Mouse (Mus musculus): Measurements from ENCODE around the gene Immp2l. TPM values are rescaled to one million over a fixed set of nuclear protein-coding genes. Genes with fewer than 3 reads are reported as not detected.

Immp2l gene
- polyA plus RNA-seq, 1 experiment from 2014 or later = 2.7 TPM

DNA sequence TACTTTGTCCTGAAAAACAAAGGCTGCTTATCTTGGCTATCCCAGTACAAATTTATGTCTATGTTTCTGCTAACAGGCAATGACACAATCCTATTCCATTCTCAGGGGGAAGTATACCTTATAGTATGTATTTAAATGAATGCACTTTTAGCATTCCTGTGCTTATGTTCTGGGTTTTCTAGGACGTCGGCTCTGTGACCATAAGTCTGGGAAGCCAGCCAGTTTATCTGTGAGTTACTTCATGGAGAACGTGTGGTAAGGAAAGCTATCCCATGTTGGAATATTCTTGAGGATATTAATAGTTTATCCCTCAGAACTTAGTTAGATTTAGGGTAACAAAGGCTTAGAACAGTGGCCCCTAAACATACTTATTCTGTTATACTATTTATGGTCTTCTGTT lies 251.5 kb downstream of the Immp2l start:
- H3K4me3 ChIP-seq (ENCODE audit: inconsistent target) = no peak overlapping the region
- H3K36me3 ChIP-seq (ENCODE audit: inconsistent target) = no peaks in the 10 kb centered on the region
- whole genome bisulfite sequencing (ENCODE audit: missing documents) = 81% methylated on average over 3 of the region's 3 CpGs
- H3K79me2 ChIP-seq (ENCODE audit: inconsistent target) = no peaks in the 10 kb centered on the region
- no peak overlapping the region for H3K27ac ChIP-seq

- H3K27ac ChIP-seq = no peak overlapping the region
- no peaks in the 10 kb centered on the region for H3K79me2 ChIP-seq (ENCODE audit: inconsistent target)
- 89% methylated on average over 1 of the region's 1 CpGs for WGBS (ENCODE audit: missing documents)
- H3K36me3 ChIP-seq (ENCODE audit: inconsistent target) = no peaks in the 10 kb centered on the region
- no peak overlapping the region for H3K4me3 ChIP-seq (ENCODE audit: inconsistent target)
Measured at GRCm38 (mm10) chr12:41277896-41278295, 254.0 kb downstream of the Immp2l start.

GRCm38 (mm10) chr12:41289047-41289446 lies 265.2 kb downstream of the Immp2l start:
- Histone ChIP-seq H3K27ac (no peak overlapping the region), H3K4me3 (ENCODE audit: inconsistent target) (no peak overlapping the region), H3K36me3 (ENCODE audit: inconsistent target) (no peaks in the 10 kb centered on the region), H3K79me2 (ENCODE audit: inconsistent target) (no peaks in the 10 kb centered on the region)
- WGBS (ENCODE audit: missing documents) = 100% methylated on average over 3 of the region's 3 CpGs

- 86% methylated on average over 3 of the region's 3 CpGs for WGBS (ENCODE audit: missing documents)
Measured at GRCm38 (mm10) chr12:41307015-41307414, 283.1 kb downstream of the Immp2l start.

DNA sequence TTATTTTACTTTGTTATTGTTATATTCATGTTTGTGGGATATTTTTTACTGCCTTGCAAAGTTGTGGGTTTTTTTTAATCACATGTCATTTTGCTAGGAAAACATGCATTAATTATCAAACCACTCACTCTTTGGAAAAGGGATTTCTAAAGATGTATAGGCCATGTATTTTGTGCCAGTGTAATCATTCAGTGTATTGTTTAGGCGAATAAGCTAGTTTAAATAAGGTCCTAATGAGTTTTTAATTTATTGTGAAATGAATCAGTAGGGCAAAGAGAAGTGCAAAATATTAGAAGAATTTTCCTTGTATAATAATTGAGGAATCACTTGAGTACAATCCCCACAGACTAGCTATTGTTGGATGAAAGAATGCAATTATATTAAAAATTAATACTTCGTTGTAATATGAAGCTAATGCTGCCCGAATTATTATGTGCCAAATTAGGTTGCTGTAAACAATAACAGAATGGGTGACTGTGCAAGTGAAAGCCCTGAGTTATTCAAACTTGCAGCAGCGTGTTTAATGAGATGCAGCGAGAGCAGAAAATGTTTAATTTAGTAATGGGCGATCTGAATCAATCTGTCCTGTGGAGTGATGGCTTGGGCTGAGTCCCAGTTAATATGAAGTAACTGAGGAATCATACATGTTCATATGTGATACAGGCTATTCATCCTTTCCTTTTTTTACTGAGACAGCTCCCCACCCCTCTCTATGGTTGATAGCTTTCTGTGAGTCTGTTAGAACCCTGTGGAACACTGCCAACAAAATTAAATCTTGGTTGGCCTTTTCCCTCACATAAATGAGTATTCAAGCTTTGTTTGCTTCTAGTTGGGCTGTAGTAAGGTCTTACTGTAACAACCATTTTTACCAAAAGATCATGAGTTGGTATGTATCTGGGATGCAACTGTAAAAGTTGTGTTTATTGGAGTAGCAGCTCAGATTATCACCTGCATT lies 285.1 kb downstream of the Immp2l start:
- Histone ChIP-seq H3K27ac (no peak overlapping the region), H3K36me3 (ENCODE audit: inconsistent target) (no peaks in the 10 kb centered on the region), H3K79me2 (ENCODE audit: inconsistent target) (no peaks in the 10 kb centered on the region), H3K4me3 (ENCODE audit: inconsistent target) (no peak overlapping the region)
- 88% methylated on average over 6 of the region's 6 CpGs for WGBS (ENCODE audit: missing documents)

More at GRCm38 (mm10) chr12:41307015-41307414, 283.1 kb downstream of the Immp2l start:
- Histone ChIP-seq H3K27ac (no peak overlapping the region), H3K36me3 (ENCODE audit: inconsistent target) (no peaks in the 10 kb centered on the region), H3K79me2 (ENCODE audit: inconsistent target) (no peaks in the 10 kb centered on the region), H3K4me3 (ENCODE audit: inconsistent target) (no peak overlapping the region)

DNA sequence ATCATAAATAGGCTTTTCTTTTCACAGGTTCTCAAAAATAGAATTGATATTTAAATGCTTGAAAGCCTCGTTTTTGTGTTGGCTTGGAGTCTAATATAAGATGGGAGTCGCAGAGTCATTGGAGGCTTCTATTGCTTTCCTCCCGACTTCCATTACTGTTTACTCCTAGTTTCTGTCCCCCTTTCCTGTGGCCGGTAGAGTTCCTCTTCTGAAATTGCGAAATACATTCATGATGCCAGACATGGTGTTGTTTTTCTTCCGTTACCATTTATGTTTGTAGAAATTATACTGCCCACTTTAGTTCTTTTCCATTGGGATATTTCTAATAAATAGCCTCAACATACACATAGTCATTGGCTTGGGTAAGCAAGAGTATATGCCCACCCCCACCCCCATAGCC lies 289.5 kb downstream of the Immp2l start:
- no peak overlapping the region for H3K4me3 ChIP-seq (ENCODE audit: inconsistent target)
- WGBS (ENCODE audit: missing documents) = 34% methylated on average over 6 of the region's 6 CpGs

GRCm38 (mm10) chr12:41314811-41315461 lies 291.0 kb downstream of the Immp2l start:
- 62% methylated on average over 11 of the region's 11 CpGs for WGBS (ENCODE audit: missing documents)
- Histone ChIP-seq H3K79me2 (ENCODE audit: inconsistent target) (no peaks in the 10 kb centered on the region), H3K27ac (no peak overlapping the region)

More for the DNA sequence above, 289.5 kb downstream of the Immp2l start:
- no peaks in the 10 kb centered on the region for H3K36me3 ChIP-seq (ENCODE audit: inconsistent target)
- H3K27ac ChIP-seq = no peak overlapping the region
- no peaks in the 10 kb centered on the region for H3K79me2 ChIP-seq (ENCODE audit: inconsistent target)

DNA sequence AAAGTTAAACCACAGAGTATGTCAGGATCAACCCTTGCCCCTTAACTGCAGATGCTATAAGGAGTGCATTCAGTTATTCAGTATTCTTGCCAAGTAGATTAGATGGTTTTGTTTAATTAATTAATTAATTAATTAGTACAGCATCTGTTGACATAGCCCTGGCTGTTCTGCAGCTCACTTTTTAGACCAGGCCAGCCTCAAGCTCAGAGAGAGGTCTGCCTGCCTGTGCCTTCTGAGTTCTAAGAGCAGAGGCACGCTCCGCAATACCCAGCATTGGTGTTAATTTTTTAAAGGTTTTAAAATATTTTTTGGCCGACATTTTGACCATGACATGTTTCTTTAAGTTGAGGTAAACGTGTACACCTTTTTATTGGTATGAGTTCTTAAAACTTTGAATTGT lies 292.0 kb downstream of the Immp2l start:
- Histone ChIP-seq H3K4me3 (ENCODE audit: inconsistent target) (no peak overlapping the region), H3K36me3 (ENCODE audit: inconsistent target) (no peaks in the 10 kb centered on the region), H3K79me2 (ENCODE audit: inconsistent target) (no peaks in the 10 kb centered on the region), H3K27ac (no peak overlapping the region)
- 98% methylated on average over 4 of the region's 4 CpGs for WGBS (ENCODE audit: missing documents)

More at GRCm38 (mm10) chr12:41314811-41315461, 291.0 kb downstream of the Immp2l start:
- Histone ChIP-seq H3K4me3 (ENCODE audit: inconsistent target) (no peak overlapping the region), H3K36me3 (ENCODE audit: inconsistent target) (no peaks in the 10 kb centered on the region)

GRCm38 (mm10) chr12:41316426-41316825 lies 292.5 kb downstream of the Immp2l start:
- Histone ChIP-seq H3K79me2 (ENCODE audit: inconsistent target) (no peaks in the 10 kb centered on the region), H3K27ac (no peak overlapping the region), H3K4me3 (ENCODE audit: inconsistent target) (no peak overlapping the region), H3K36me3 (ENCODE audit: inconsistent target) (no peaks in the 10 kb centered on the region)
- WGBS (ENCODE audit: missing documents) = 100% methylated on average over 4 of the region's 4 CpGs

DNA sequence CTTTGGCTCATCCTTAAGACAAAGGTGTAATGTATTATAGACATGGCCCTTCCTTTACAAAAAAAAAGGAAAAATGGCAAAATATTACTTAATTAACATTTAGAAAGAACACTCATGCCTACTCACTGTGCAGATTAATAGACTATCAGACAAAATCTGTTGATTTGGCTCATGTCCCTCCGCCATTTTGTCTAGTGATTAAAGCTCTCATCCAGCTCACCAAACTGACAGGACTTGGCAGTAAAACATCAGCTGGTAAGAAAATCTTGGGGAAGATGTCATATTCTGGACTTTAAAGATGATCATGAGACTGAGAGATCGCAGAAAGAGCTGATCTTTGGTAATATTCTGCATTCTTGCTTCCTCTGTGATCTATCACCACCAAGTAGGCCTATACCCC lies 293.5 kb downstream of the Immp2l start:
- 85% methylated on average over 2 of the region's 2 CpGs for WGBS (ENCODE audit: missing documents)

DNA sequence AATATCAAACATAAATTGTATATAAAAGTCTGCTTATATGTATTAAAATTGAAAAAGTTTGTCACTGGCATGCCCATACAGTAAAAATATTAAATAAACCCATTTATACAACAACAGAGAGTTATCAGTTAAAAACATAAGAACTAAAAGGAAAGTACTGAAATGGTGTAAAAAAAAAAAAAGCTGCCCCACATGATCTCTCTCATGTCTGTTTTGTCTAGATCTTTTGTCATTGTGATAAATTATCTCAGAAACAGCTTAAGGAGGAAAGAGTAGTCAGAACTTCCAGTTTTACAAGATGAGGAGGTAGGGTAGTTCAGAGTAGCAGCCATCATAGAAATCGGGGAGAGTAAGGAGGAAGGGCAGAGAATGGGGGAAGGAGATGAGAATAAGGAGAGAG lies 298.1 kb downstream of the Immp2l start:
- WGBS (ENCODE audit: missing documents) = 100% methylated on average over 1 of the region's 1 CpGs
- Histone ChIP-seq H3K4me3 (ENCODE audit: inconsistent target) (no peak overlapping the region), H3K27ac (no peak overlapping the region), H3K79me2 (ENCODE audit: inconsistent target) (no peaks in the 10 kb centered on the region), H3K36me3 (ENCODE audit: inconsistent target) (no peaks in the 10 kb centered on the region)

More for the DNA sequence above, 293.5 kb downstream of the Immp2l start:
- H3K36me3 ChIP-seq (ENCODE audit: inconsistent target) = no peaks in the 10 kb centered on the region
- no peak overlapping the region for H3K4me3 ChIP-seq (ENCODE audit: inconsistent target)
- no peaks in the 10 kb centered on the region for H3K79me2 ChIP-seq (ENCODE audit: inconsistent target)
- no peak overlapping the region for H3K27ac ChIP-seq

GRCm38 (mm10) chr12:41324418-41324817 lies 300.5 kb downstream of the Immp2l start:
- 79% methylated on average over 2 of the region's 2 CpGs for WGBS (ENCODE audit: missing documents)
- no peak overlapping the region for H3K27ac ChIP-seq
- H3K79me2 ChIP-seq (ENCODE audit: inconsistent target) = no peaks in the 10 kb centered on the region
- no peak overlapping the region for H3K4me3 ChIP-seq (ENCODE audit: inconsistent target)
- no peaks in the 10 kb centered on the region for H3K36me3 ChIP-seq (ENCODE audit: inconsistent target)

- H3K27ac ChIP-seq = no peak overlapping the region
- H3K36me3 ChIP-seq (ENCODE audit: inconsistent target) = no peaks in the 10 kb centered on the region
- no peaks in the 10 kb centered on the region for H3K79me2 ChIP-seq (ENCODE audit: inconsistent target)
- WGBS (ENCODE audit: missing documents) = 29% methylated on average over 2 of the region's 2 CpGs
- no peak overlapping the region for H3K4me3 ChIP-seq (ENCODE audit: inconsistent target)
Measured at GRCm38 (mm10) chr12:41325756-41326155, 301.9 kb downstream of the Immp2l start.

- Histone ChIP-seq H3K4me3 (ENCODE audit: inconsistent target) (no peak overlapping the region), H3K27ac (no peak overlapping the region), H3K79me2 (ENCODE audit: inconsistent target) (no peaks in the 10 kb centered on the region), H3K36me3 (ENCODE audit: inconsistent target) (no peaks in the 10 kb centered on the region)
- WGBS (ENCODE audit: missing documents) = 67% methylated on average over 7 of the region's 7 CpGs
Measured at GRCm38 (mm10) chr12:41330988-41331671, 307.2 kb downstream of the Immp2l start.
